Mouse (Mus musculus): Measurements from ENCODE around the gene Midn. TPM values are rescaled to one million over a fixed set of nuclear protein-coding genes. Genes with fewer than 3 reads are reported as not detected.

Gene Midn
- polyA plus RNA-seq, 1 experiment from 2014 or later, result 3.1 TPM

- WGBS (ENCODE audit: insufficient replicate concordance), result 1% methylated on average over 11 of the region's 11 CpGs
These were observed 25.3 kb downstream of the Midn start for GRCm38 (mm10) chr10:80173358-80173757.

GRCm38 (mm10) chr10:80173955-80174640, 26.0 kb downstream of the Midn start:
- Histone ChIP-seq H3K36me3 (replicated peaks) (peaks cover 30% of the 10 kb centered on the region), H3K4me1 (replicated peaks) (peaks cover 58% of the 10 kb centered on the region), H3K4me3 (replicated peaks) (no peak overlapping the region), H3K4me2 (no peak overlapping the region), H3K27ac (replicated peaks) (peak overlapping the region; percentile 45), H3K9ac (0 out of 2 replicates have a peak overlapping the region, but pooled peaks have one; percentile 8), H3K27me3 (peaks cover 21% of the 10 kb centered on the region), H3K9me3 (replicated peaks) (no peaks in the 10 kb centered on the region)
- no peak for ATAC-seq (ENCODE audit: insufficient read depth)
- WGBS (ENCODE audit: insufficient replicate concordance), result 76% methylated on average over 10 of the region's 10 CpGs

More at GRCm38 (mm10) chr10:80173358-80173757, 25.3 kb downstream of the Midn start:
- Histone ChIP-seq H3K4me3 (replicated peaks) (peak overlapping the region; percentile 74), H3K27me3 (peaks cover 14% of the 10 kb centered on the region), H3K9me3 (replicated peaks) (no peaks in the 10 kb centered on the region), H3K4me2 (peak overlapping the region; percentile 84), H3K27ac (replicated peaks) (peak overlapping the region; percentile 89), H3K9ac (peak overlapping the region; percentile 67), H3K4me1 (replicated peaks) (peaks cover 65% of the 10 kb centered on the region), H3K36me3 (replicated peaks) (peaks cover 30% of the 10 kb centered on the region)
- no peak for ATAC-seq (ENCODE audit: insufficient read depth)

GRCm38 (mm10) chr10:80174705-80175104, 26.6 kb downstream of the Midn start:
- Histone ChIP-seq H3K27me3 (peaks cover 27% of the 10 kb centered on the region), H3K9ac (0 out of 2 replicates have a peak overlapping the region, but pooled peaks have one; percentile 8), H3K36me3 (replicated peaks) (peaks cover 27% of the 10 kb centered on the region), H3K9me3 (replicated peaks) (no peaks in the 10 kb centered on the region), H3K4me1 (replicated peaks) (peaks cover 60% of the 10 kb centered on the region), H3K4me3 (replicated peaks) (no peak overlapping the region), H3K4me2 (no peak overlapping the region), H3K27ac (replicated peaks) (peak overlapping the region; percentile 45; the same call in 1 of the 2 replicates)
- ATAC-seq (ENCODE audit: insufficient read depth), result no peak
- 42% methylated on average over 2 of the region's 2 CpGs for WGBS (ENCODE audit: insufficient replicate concordance)

- H3K4me1 ChIP-seq (replicated peaks), result peaks cover 55% of the 10 kb centered on the region
- H3K27me3 ChIP-seq, result peaks cover 37% of the 10 kb centered on the region
- no peak overlapping the region for H3K4me3 ChIP-seq (replicated peaks)
- peaks cover 17% of the 10 kb centered on the region for H3K36me3 ChIP-seq (replicated peaks)
- WGBS (ENCODE audit: insufficient replicate concordance), result 28% methylated on average over 4 of the region's 4 CpGs
- no peak overlapping the region for H3K4me2 ChIP-seq
- no peaks in the 10 kb centered on the region for H3K9me3 ChIP-seq (replicated peaks)
- ATAC-seq (ENCODE audit: insufficient read depth), result no peak
- no peak overlapping the region for H3K27ac ChIP-seq (replicated peaks)
- no peak overlapping the region for H3K9ac ChIP-seq
These were observed 27.6 kb downstream of the Midn start for GRCm38 (mm10) chr10:80175536-80176269.

GRCm38 (mm10) chr10:80176270-80176834, 28.3 kb downstream of the Midn start:
- no peak for ATAC-seq (ENCODE audit: insufficient read depth)
- Histone ChIP-seq H3K9ac (no peak overlapping the region), H3K27me3 (peaks cover 44% of the 10 kb centered on the region), H3K9me3 (replicated peaks) (no peaks in the 10 kb centered on the region), H3K4me2 (no peak overlapping the region), H3K36me3 (replicated peaks) (peaks cover 11% of the 10 kb centered on the region), H3K27ac (replicated peaks) (no peak overlapping the region), H3K4me3 (replicated peaks) (no peak overlapping the region), H3K4me1 (replicated peaks) (peaks cover 52% of the 10 kb centered on the region)
- WGBS (ENCODE audit: insufficient replicate concordance), result 73% methylated on average over 5 of the region's 5 CpGs

- no peak for ATAC-seq (ENCODE audit: insufficient read depth)
- no peak overlapping the region for H3K27ac ChIP-seq (replicated peaks)
- no peaks in the 10 kb centered on the region for H3K9me3 ChIP-seq (replicated peaks)
- 67% methylated on average over 7 of the region's 7 CpGs for WGBS (ENCODE audit: insufficient replicate concordance)
- peaks cover 57% of the 10 kb centered on the region for H3K27me3 ChIP-seq
- H3K4me3 ChIP-seq (replicated peaks), result no peak overlapping the region
- no peak overlapping the region for H3K9ac ChIP-seq
- H3K4me2 ChIP-seq, result no peak overlapping the region
- peaks cover 40% of the 10 kb centered on the region for H3K4me1 ChIP-seq (replicated peaks)
- no peaks in the 10 kb centered on the region for H3K36me3 ChIP-seq (replicated peaks)
These were observed 29.6 kb downstream of the Midn start for GRCm38 (mm10) chr10:80177441-80178279.

- no peak within 1 kb of the TSS for H3K27ac ChIP-seq (replicated peaks)
- H3K4me2 ChIP-seq, result peak within 1 kb of the TSS; percentile 72
- H3K4me3 ChIP-seq (replicated peaks), result peak within 1 kb of the TSS; percentile 54
- H3K9me3 ChIP-seq (replicated peaks), result no peaks in the 10 kb centered on the region
- WGBS (ENCODE audit: insufficient replicate concordance), result 2% methylated on average over 64 of the region's 106 CpGs
- no peaks in the 10 kb centered on the region for H3K36me3 ChIP-seq (replicated peaks)
- H3K4me1 ChIP-seq (replicated peaks), result peaks cover 28% of the 10 kb centered on the region
- peak within 1 kb of the TSS; percentile 21; the same call in 1 of the 2 replicates for H3K9ac ChIP-seq
- no peak for ATAC-seq (ENCODE audit: insufficient read depth)
- H3K27me3 ChIP-seq, result peaks cover 74% of the 10 kb centered on the region
These were observed 31.3 kb downstream of the Midn start, which contains the start of gene Efna2 for GRCm38 (mm10) chr10:80179068-80180051. Gene Efna2 (plus strand): TSS chr10:80179482.

GRCm38 (mm10) chr10:80180288-80180687, 32.2 kb downstream of the Midn start:
- 47% methylated on average over 6 of the region's 6 CpGs for whole genome bisulfite sequencing (ENCODE audit: insufficient replicate concordance)
- H3K4me3 ChIP-seq (replicated peaks), result no peak overlapping the region

GRCm38 (mm10) chr10:80180823-80181222, 32.8 kb downstream of the Midn start:
- Histone ChIP-seq H3K4me2 (no peak overlapping the region), H3K27ac (replicated peaks) (no peak overlapping the region), H3K9ac (no peak overlapping the region), H3K4me3 (replicated peaks) (no peak overlapping the region), H3K36me3 (replicated peaks) (no peaks in the 10 kb centered on the region), H3K4me1 (replicated peaks) (peaks cover 14% of the 10 kb centered on the region), H3K27me3 (peaks cover 86% of the 10 kb centered on the region), H3K9me3 (replicated peaks) (no peaks in the 10 kb centered on the region)
- 50% methylated on average over 5 of the region's 5 CpGs for WGBS (ENCODE audit: insufficient replicate concordance)
- no peak for ATAC-seq (ENCODE audit: insufficient read depth)

More at GRCm38 (mm10) chr10:80180288-80180687, 32.2 kb downstream of the Midn start:
- Histone ChIP-seq H3K4me2 (peak overlapping the region; percentile 72; the same call in 1 of the 2 replicates), H3K36me3 (replicated peaks) (no peaks in the 10 kb centered on the region), H3K27me3 (peaks cover 81% of the 10 kb centered on the region), H3K9ac (no peak overlapping the region), H3K9me3 (replicated peaks) (no peaks in the 10 kb centered on the region), H3K27ac (replicated peaks) (no peak overlapping the region), H3K4me1 (replicated peaks) (peaks cover 20% of the 10 kb centered on the region)
- no peak for ATAC-seq (ENCODE audit: insufficient read depth)

- 67% methylated on average over 7 of the region's 7 CpGs for WGBS (ENCODE audit: insufficient replicate concordance)
- Histone ChIP-seq H3K9me3 (replicated peaks) (no peaks in the 10 kb centered on the region), H3K36me3 (replicated peaks) (no peaks in the 10 kb centered on the region), H3K4me1 (replicated peaks) (peaks cover 12% of the 10 kb centered on the region), H3K4me2 (no peak overlapping the region), H3K27ac (replicated peaks) (no peak overlapping the region), H3K27me3 (peaks cover 98% of the 10 kb centered on the region), H3K4me3 (replicated peaks) (no peak overlapping the region), H3K9ac (no peak overlapping the region)
- no peak for ATAC-seq (ENCODE audit: insufficient read depth)
These were observed 34.5 kb downstream of the Midn start for GRCm38 (mm10) chr10:80182547-80182946.
